Mouse (Mus musculus): ENCODE results near the gene Rbfox2. TPM values are rescaled to one million over a fixed set of nuclear protein-coding genes. Genes with fewer than 3 reads are reported as not detected.

Rbfox2 gene
- total and polyA plus RNA-seq, 3 experiments: 0.89 TPM; not detected in 2

GRCm38 (mm10) chr15:77054611-77055175, 252.1 kb downstream of the Rbfox2 start:
- no peak for DNase-seq (ENCODE audit: extremely low read depth)
- dilution Hi-C loops (cut with MboI; ENCODE audit: extremely low pct_ligation_motif_present, extremely low pct_unique_long_range_greater_than_20kb, low sequenced_read_pairs) (no loop called here), in situ Hi-C loops (cut with MboI; ENCODE audit: low pct_ligation_motif_present, low pct_unique_long_range_greater_than_20kb, low sequenced_read_pairs) (no loop called here)
- Histone ChIP-seq H3K4me1 (ENCODE audit: control insufficient read depth in 1 of 2, insufficient read depth in 2 of 2) (0 out of 4 replicates have a peak, but pooled peaks cover 0 to 2% of the 10 kb centered on the region in 2 experiments), H3K79me2 (replicated peaks; ENCODE audit: control insufficient read depth, extremely low read depth, insufficient read depth, poor library complexity, severe bottlenecking) (no peaks in the 10 kb centered on the region), H3K9me3 (replicated peaks; ENCODE audit: low read length) (no peaks in the 10 kb centered on the region), H3K4me2 (ENCODE audit: insufficient read depth, low read depth, poor library complexity, severe bottlenecking) (no peak overlapping the region), H3K27ac (ENCODE audit: insufficient read depth, low read depth) (no peak overlapping the region), H3K9ac (ENCODE audit: insufficient read depth, low read depth) (no peak overlapping the region), H3K36me3 (replicated peaks in 1 of 2; ENCODE audit: control insufficient read depth in 1 of 2, insufficient read depth in 1 of 2, low read length in 1 of 2) (no peaks in the 10 kb centered on the region), H3K4me3 (replicated peaks in 1 of 3; ENCODE audit: low read depth in 2 of 3, low read length in 2 of 3, poor library complexity in 1 of 3) (no peak overlapping the region), H3K27me3 (replicated peaks) (peaks cover 82% of the 10 kb centered on the region)
- no peak for TF ChIP-seq RCOR1 (conservative IDR thresholded peaks at IDR 0.05; ENCODE audit: low read depth, low read length)
- no peak for TF ChIP-seq PAX5 (IDR thresholded peaks at IDR 0.05; ENCODE audit: low read length)
- TF ChIP-seq MAFK (IDR thresholded peaks at IDR 0.05; ENCODE audit: insufficient replicate concordance, low read length): no peak
- no peak for TF ChIP-seq MEF2A (IDR thresholded peaks at IDR 0.05; ENCODE audit: borderline replicate concordance, low read depth, low read length)
- no peak for TF ChIP-seq SIN3A (IDR thresholded peaks at IDR 0.05; ENCODE audit: low read length)
- TF ChIP-seq CHD2 (IDR thresholded peaks at IDR 0.05; ENCODE audit: low read length): no peak
- TF ChIP-seq MAZ (IDR thresholded peaks at IDR 0.05; ENCODE audit: low read depth, low read length): no peak
- TF ChIP-seq ZMIZ1 (IDR thresholded peaks at IDR 0.05; ENCODE audit: low read depth, low read length): no peak
- TF ChIP-seq ETS1 (conservative IDR thresholded peaks at IDR 0.05; ENCODE audit: low read depth, low read length): no peak
- TF ChIP-seq TCF12 (IDR thresholded peaks at IDR 0.05; ENCODE audit: low read depth, low read length): no peak
- no peak for TF ChIP-seq ZKSCAN1 (IDR thresholded peaks at IDR 0.05; ENCODE audit: borderline replicate concordance, low read depth, low read length)
- TF ChIP-seq MXI1 (IDR thresholded peaks at IDR 0.05; ENCODE audit: low read depth, low read length): no peak
- no peak for TF ChIP-seq JUND (conservative IDR thresholded peaks at IDR 0.05; ENCODE audit: low read depth, low read length)
- no peak for TF ChIP-seq EP300 (IDR thresholded peaks at IDR 0.05; ENCODE audit: low read length)
- no peak for TF ChIP-seq POLR2A (IDR thresholded peaks at IDR 0.05; ENCODE audit: low read depth, low read length)
- TF ChIP-seq NRF1 (IDR thresholded peaks at IDR 0.05; ENCODE audit: low read depth, low read length): no peak
- no peak for TF ChIP-seq E2F4 (IDR thresholded peaks at IDR 0.05; ENCODE audit: insufficient replicate concordance, low read depth, low read length)
- no peak for TF ChIP-seq RAD21 (IDR thresholded peaks at IDR 0.05; ENCODE audit: low read depth, low read length)
- TF ChIP-seq UBTF (IDR thresholded peaks at IDR 0.05; ENCODE audit: low read depth, low read length): no peak

DNA sequence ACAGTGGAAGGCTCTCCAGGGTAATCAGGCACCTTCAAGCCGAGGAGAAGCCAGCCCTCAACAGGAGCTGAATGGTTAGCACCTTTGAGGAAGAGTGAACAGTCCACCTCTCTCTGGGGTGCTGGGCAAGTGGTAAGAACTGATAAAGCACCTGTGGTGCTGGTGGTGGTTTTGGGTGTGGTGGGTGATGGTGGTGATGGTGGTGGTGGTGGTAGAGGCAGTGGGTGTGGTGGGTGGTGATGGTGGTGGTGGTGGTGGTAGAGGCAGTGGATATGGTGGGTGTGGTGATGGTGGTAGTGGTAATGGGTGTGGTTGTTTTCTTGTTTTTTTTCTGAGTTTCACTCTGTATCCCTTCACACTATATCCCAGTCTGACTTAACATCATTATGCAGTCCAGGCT, 253.8 kb downstream of the Rbfox2 start:
- Histone ChIP-seq H3K27ac (ENCODE audit: insufficient read depth, low read depth) (no peak overlapping the region), H3K36me3 (replicated peaks in 1 of 2; ENCODE audit: control insufficient read depth in 1 of 2, insufficient read depth in 1 of 2, low read length in 1 of 2) (no peaks in the 10 kb centered on the region), H3K4me2 (ENCODE audit: insufficient read depth, low read depth, poor library complexity, severe bottlenecking) (no peak overlapping the region), H3K27me3 (replicated peaks) (peaks cover 89% of the 10 kb centered on the region), H3K79me2 (replicated peaks; ENCODE audit: control insufficient read depth, extremely low read depth, insufficient read depth, poor library complexity, severe bottlenecking) (no peaks in the 10 kb centered on the region), H3K9ac (ENCODE audit: insufficient read depth, low read depth) (no peak overlapping the region), H3K9me3 (replicated peaks; ENCODE audit: low read length) (no peaks in the 10 kb centered on the region), H3K4me1 (ENCODE audit: control insufficient read depth in 1 of 2, insufficient read depth in 2 of 2) (0 out of 4 replicates have a peak, but pooled peaks cover 0 to 2% of the 10 kb centered on the region in 2 experiments), H3K4me3 (replicated peaks in 1 of 3; ENCODE audit: low read depth in 2 of 3, low read length in 2 of 3, poor library complexity in 1 of 3) (no peak overlapping the region)
- in situ Hi-C loops (cut with MboI; ENCODE audit: low pct_ligation_motif_present, low pct_unique_long_range_greater_than_20kb, low sequenced_read_pairs): no loop called here
- TF ChIP-seq NELFE (IDR thresholded peaks at IDR 0.05; ENCODE audit: low read depth, low read length): no peak
- TF ChIP-seq MEF2A (IDR thresholded peaks at IDR 0.05; ENCODE audit: borderline replicate concordance, low read depth, low read length): no peak
- no peak for TF ChIP-seq TCF12 (IDR thresholded peaks at IDR 0.05; ENCODE audit: low read depth, low read length)
- TF ChIP-seq KAT2A (IDR thresholded peaks at IDR 0.05; ENCODE audit: insufficient replicate concordance, low read length): no peak
- TF ChIP-seq TBP (conservative IDR thresholded peaks at IDR 0.05; ENCODE audit: low read depth, low read length): no peak
- TF ChIP-seq RAD21 (IDR thresholded peaks at IDR 0.05; ENCODE audit: low read depth, low read length): no peak
- no peak for TF ChIP-seq JUN (IDR thresholded peaks at IDR 0.05; ENCODE audit: insufficient read depth, low read depth, low read length)
- no peak for TF ChIP-seq CHD1 (IDR thresholded peaks at IDR 0.05; ENCODE audit: low read depth, low read length)
- no peak for TF ChIP-seq NRF1 (IDR thresholded peaks at IDR 0.05; ENCODE audit: low read depth, low read length)
- no peak for TF ChIP-seq E2F4 (IDR thresholded peaks at IDR 0.05; ENCODE audit: insufficient replicate concordance, low read depth, low read length)
- no peak for TF ChIP-seq UBTF (IDR thresholded peaks at IDR 0.05; ENCODE audit: low read depth, low read length)
- no peak for TF ChIP-seq MAZ (IDR thresholded peaks at IDR 0.05; ENCODE audit: low read depth, low read length)
- TF ChIP-seq ELF1 (IDR thresholded peaks at IDR 0.05; ENCODE audit: low read depth, low read length): no peak
- TF ChIP-seq GABPA (IDR thresholded peaks at IDR 0.05; ENCODE audit: insufficient replicate concordance, low read depth, low read length): no peak
- TF ChIP-seq CHD2 (IDR thresholded peaks at IDR 0.05; ENCODE audit: low read length): no peak
- TF ChIP-seq PAX5 (IDR thresholded peaks at IDR 0.05; ENCODE audit: low read length): no peak
- no peak for TF ChIP-seq SIN3A (IDR thresholded peaks at IDR 0.05; ENCODE audit: low read length)
- TF ChIP-seq ZMIZ1 (IDR thresholded peaks at IDR 0.05; ENCODE audit: low read depth, low read length): no peak
- TF ChIP-seq EP300 (IDR thresholded peaks at IDR 0.05; ENCODE audit: low read length): no peak
- no peak for TF ChIP-seq USF1 (IDR thresholded peaks at IDR 0.05; ENCODE audit: low read depth, low read length)
- no peak for DNase-seq (ENCODE audit: extremely low read depth)
- dilution Hi-C loops (cut with MboI; ENCODE audit: extremely low pct_ligation_motif_present, extremely low pct_unique_long_range_greater_than_20kb, low sequenced_read_pairs): no loop called here
